Mouse (Mus musculus) liver, embryonic 14.5 days (tissue): ENCODE results near the gene Pfas.
A peak's percentile ranks its signal among the peaks of the same experiment; 100 is the strongest.

Experiments used
- CTCF ChIP-seq: IDR thresholded peaks from 2 replicates; pipeline ENCODE4 v1.5.1; 2016; ENCODE audit warnings: antibody characterized with exemption, low read depth, control low read depth
- EP300 ChIP-seq: IDR thresholded peaks from 2 replicates; pipeline ENCODE4 v1.6.1; 2016; ENCODE audit warnings: antibody characterized with exemption, low read depth

- TF ChIP-seq CTCF = peak; percentile 26; the same call in 1 of the 2 replicates
- no peak for TF ChIP-seq EP300
Measured at GRCm38 (mm10) chr11:69045531-69046394, 37.5 kb upstream of the Pfas start, which contains the start of gene Aurkb.
